Mouse (Mus musculus): ENCODE results near the gene Rora.

GRCm38 (mm10) chr9:69327591-69327990 lies 674.0 kb downstream of the Rora start:
- no peak for TF ChIP-seq CTCF (IDR thresholded peaks at IDR 0.05; ENCODE audit: control insufficient read depth, insufficient read depth, insufficient replicate concordance, low read depth, low read length)
- TF ChIP-seq POLR2A (IDR thresholded peaks at IDR 0.05; ENCODE audit: control insufficient read depth, low read depth, low read length) = no peak
